Mouse (Mus musculus): ENCODE results near the gene Vmn1r86.
"Not testable (repeated sequence)": the region's sequence is repeated elsewhere in the genome, so short reads cannot be mapped to it uniquely, and the experiment has no call there.

Vmn1r86 gene

GRCm38 (mm10) chr7:13119817-13120216 lies at the start of gene Vmn1r86:
Vmn1r86 (minus strand) TSS chr7:13119917.
- DNase-seq, result no peak

- DNase-seq, result no peak
These were observed 39.6 kb upstream of the Vmn1r86 start, which contains the start of gene Vmn1r88 for GRCm38 (mm10) chr7:13159268-13159667. Vmn1r88 (plus strand) TSS chr7:13159568.

GRCm38 (mm10) chr7:13140057-13140456 lies 20.3 kb upstream of the Vmn1r86 start, which contains the start of gene Vmn1r87:
Vmn1r87 (minus strand) TSS chr7:13140157.
- no peak for DNase-seq

GRCm38 (mm10) chr7:13137340-13137739 lies 17.6 kb upstream of the Vmn1r86 start:
- no peak for DNase-seq

DNA sequence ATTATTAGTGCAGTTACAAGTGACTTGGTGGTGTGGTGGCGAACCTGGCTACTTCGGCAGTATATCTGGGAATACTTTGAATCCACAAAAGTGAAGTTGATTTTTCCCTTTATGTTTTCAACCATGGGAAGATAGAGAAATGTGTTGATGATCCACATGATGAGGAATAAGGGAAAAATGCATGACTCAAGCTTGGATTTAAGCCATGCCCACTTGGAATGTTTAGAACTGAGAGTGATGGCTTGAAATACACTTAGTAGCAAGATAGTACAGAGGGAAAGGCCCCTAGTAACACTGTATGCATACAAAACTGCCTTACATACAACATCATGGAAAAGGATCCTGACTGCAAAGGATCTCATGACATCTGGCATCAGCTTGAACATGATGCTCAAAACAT lies 12.1 kb upstream of the Vmn1r86 start:
- DNase-seq, result no peak

- peak; percentile 3 for DNase-seq
These were observed 3.9 kb upstream of the Vmn1r86 start for GRCm38 (mm10) chr7:13123554-13124153.

GRCm38 (mm10) chr7:13095073-13095472 lies 24.6 kb downstream of the Vmn1r86 start, which contains the start of gene Vmn1r85:
Vmn1r85 (minus strand) TSS chr7:13095173.
- DNase-seq, result no peak

GRCm38 (mm10) chr7:13072293-13072692 lies 47.4 kb downstream of the Vmn1r86 start:
- no peak for DNase-seq

DNA sequence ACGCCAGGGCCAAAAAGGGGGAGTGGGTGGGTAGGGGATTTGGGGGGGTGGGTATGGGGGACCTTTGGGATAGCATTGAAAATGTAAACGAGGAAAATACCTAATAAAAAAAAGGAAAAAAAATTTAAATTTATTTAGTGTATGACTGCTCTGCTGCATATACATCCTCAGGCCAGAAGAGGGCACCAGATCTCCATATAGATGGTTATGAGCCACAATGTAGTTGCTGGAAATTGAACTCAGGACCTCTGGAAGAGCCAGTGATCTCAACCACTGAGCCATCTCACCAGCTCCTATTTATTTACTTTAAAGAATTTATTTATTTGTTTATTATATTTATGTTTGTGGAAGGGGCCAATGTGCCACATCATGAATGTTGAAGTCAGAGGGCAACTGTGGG lies 56.3 kb downstream of the Vmn1r86 start:
- not testable (repeated sequence) for DNase-seq

DNA sequence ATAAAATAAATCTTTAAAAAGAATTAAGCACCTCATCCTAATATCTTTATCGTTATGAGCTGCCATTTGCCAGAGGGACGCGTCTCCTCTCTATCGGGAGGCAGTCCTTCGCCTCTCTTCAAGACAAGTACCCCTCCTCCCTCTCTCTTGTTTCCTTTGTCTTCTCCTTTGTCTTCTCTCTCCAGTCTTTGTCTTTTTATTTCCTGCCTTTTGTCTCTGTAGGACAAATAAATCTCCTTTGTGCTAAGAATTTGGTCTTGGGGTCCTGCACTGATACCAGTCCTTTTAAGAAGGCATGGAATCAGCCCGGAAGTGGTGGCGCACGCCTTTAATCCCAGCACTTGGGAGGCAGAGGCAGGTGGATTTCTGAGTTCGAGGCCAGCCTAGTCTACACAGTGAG lies 60.2 kb downstream of the Vmn1r86 start:
- no peak for DNase-seq

- DNase-seq, result no peak
These were observed 62.6 kb downstream of the Vmn1r86 start for GRCm38 (mm10) chr7:13056913-13057700.

- DNase-seq, result peak; percentile 97
These were observed 65.3 kb downstream of the Vmn1r86 start, which contains the start of gene Mzf1 for GRCm38 (mm10) chr7:13054287-13055010. Mzf1 (minus strand) TSS chr7:13054764.

DNA sequence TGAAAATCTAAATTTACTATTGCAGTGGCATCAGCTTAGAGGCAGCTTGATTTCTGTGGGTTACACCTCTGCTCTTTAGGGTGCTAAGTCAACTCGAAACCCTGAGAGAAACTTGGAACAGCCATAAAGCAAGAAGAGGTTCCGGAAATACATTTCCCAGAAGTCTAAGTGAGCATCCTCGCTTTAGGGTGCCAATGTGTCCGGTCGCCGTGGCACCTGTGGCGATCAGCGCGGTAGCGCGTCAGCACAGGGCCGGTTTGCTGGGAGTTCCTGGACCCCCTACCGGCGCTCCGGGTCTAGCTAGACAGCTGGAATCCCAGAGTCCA lies 65.8 kb downstream of the Vmn1r86 start:
- DNase-seq, result no peak

GRCm38 (mm10) chr7:13053501-13053900 lies 66.2 kb downstream of the Vmn1r86 start:
- no peak for DNase-seq

- no peak for DNase-seq
These were observed 66.7 kb downstream of the Vmn1r86 start for GRCm38 (mm10) chr7:13053001-13053400.
